Mouse (Mus musculus) kidney, postnatal 25 days (tissue): ENCODE data around the gene Myadml2.

Source experiments
- DNase-seq, 2 experiments: peaks; one replicate each; pipeline ENCODE4 v3.0.0; 2021; ENCODE audit warnings: mixed read lengths in 2 of 2

Gene Myadml2

DNA sequence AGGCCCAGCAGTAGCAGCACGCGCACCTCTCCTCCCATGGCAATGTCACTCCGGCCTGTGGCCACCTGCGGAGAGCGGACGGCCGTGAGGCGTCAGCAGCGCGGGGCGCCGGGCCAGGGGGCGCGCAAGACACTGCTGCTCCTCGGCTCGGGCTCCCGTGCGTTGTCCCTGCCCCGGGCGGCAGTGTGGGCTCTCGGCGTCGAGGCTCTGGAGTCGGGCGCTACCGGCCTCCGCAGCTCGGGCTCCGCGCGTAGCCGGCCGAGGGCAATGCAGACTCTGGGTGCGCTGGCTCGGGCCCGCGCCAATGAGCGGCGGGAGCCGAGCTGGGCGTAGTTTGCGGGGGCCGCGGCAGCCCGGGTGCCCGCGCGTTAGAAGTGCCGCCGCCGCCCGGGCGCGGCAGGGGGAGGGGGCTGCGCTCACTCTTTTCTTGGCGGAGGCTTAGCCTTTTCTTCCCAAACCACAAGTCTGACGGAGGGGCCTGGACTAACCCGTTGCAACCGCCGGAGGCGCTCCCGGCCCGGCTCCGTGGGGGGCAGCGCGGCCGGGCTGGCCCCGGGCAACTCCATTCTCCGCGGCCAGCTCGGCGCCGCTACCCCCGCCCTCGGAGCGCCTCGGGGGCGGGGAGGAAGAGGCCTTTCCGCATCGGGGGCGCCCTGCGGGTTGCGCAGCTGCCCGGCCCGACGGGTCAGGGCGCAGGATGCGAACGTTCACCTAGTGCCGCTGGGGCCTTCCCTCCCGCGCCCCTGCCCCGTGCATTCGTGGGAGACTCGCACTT, 12.5 kb upstream of the Myadml2 start:
- peak; percentile 37 to 82 for DNase-seq

DNA sequence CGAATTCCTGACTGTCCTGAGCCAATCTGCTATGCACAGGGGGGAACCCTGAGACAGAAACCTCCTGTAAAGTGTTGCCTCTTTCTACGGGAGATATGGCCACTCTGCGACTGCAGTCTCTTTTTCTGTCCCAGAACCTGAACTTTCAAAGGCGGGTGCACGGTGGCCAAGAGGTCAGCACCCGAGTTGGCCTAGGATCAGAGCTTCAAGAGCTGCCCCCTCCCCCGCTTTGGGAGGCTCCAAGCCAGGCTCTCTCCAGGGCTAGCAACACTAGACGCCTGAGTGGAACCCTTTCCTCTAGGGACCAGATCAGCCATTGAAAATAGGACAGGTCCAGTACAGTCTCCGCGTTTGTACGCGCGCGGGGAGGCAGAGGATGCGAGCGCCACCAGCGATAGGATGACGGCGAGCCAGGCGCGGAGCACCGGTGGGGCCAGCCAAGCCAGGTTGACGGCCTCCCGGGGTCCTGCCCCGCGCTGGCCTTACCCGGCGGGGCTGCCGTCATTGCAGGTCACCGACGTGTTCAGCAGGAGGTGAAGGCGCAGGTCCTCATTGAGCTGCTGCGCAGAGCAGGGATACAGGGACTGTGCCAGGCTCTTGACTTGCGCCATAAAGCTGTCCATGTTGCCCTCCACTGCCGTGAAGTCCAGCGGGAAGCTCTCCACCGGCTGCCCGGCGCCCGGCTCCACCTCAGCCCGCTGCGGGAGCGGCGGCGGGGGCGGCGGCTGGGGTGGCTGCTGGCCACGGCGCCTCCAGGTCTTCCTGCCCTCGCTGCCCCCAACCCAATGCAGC, 11.7 kb upstream of the Myadml2 start:
- DNase-seq = peak; percentile 15 to 65

DNA sequence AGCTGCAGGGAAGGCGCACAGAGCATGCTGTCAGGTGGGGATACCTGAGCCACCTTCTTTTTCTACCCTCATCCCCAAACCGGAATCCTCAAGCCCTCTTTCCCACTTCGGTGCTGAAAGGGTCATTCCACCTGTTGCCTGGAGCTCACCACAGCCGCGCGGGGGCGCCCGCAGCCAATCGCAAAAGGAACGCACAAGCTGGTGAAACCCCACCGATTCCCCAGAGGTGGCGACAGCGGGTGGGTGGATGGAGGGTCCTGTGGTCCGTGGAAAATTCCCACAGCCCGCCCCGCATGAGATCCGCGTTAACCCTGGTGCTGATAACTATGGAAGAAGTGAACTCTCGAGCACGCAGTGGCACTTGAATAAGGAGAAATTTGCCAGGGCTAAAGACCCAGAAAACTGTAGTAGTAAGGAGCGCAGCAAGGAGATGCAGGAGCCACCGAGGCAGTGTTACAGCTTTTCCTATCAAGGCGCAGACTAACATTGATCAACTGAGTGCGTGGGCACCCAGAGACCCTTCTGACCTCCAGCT, 11.0 kb upstream of the Myadml2 start:
- DNase-seq = peak; percentile 87 to 92

DNA sequence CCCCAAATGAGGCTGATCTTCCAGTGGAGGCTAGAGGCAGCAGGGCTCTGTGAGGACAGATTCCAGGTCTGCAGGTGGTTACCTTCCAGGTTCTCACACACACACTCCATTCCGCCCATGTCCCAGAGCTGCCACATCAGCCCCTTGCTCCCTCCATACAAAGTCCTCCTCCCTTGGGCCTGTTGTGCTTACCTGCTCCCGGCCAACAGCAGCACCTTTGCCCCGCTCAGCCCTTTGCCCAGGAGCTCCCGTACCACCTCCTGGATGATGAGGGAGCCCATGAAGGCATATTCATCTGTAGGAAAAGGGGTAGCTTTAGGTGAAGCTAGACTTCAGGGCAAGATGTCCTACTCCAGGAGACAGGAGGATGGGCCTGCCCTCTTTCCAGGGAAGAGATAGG, 9.3 kb upstream of the Myadml2 start:
- peak; percentile 64 to 88 for DNase-seq

DNA sequence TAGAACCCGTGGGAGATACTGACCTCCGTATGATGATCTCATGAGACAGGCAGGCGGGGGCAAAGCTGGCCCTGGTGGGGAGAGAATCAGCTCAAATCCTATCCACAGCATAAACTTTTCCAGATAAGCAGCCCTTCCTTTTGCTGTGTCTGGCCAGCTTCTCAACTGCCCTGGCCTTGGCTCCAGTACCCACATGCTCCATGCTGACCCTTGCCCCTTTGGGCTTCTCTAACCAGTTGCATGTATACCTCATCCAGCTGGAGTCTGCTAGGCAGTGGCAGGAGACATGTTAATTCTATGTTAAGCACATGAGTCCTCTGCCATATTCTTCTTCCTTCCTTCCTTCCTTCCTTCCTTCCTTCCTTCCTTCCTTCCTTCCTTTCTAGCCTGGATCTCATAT, 6.8 kb upstream of the Myadml2 start:
- peak; percentile 30 to 62 for DNase-seq

DNA sequence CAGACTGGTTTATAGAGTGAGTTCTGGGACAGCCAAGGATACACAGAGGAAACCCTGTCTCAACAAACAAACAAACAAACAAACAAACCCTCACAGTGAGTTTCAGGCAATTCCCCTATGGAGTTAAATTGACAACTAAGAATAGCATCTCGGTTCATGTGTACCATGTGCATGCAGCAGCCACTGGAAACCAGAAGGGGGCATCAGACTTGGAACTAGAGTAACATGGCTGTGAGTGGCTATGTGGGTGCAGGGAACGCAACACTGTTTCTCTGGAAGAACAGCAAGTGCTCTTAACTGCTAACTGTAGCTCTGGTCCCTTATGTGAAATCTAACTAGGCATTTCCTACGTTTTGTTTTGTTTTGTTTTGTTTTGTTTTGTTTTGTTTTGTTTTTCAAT, 3.9 kb upstream of the Myadml2 start:
- no peak for DNase-seq

DNA sequence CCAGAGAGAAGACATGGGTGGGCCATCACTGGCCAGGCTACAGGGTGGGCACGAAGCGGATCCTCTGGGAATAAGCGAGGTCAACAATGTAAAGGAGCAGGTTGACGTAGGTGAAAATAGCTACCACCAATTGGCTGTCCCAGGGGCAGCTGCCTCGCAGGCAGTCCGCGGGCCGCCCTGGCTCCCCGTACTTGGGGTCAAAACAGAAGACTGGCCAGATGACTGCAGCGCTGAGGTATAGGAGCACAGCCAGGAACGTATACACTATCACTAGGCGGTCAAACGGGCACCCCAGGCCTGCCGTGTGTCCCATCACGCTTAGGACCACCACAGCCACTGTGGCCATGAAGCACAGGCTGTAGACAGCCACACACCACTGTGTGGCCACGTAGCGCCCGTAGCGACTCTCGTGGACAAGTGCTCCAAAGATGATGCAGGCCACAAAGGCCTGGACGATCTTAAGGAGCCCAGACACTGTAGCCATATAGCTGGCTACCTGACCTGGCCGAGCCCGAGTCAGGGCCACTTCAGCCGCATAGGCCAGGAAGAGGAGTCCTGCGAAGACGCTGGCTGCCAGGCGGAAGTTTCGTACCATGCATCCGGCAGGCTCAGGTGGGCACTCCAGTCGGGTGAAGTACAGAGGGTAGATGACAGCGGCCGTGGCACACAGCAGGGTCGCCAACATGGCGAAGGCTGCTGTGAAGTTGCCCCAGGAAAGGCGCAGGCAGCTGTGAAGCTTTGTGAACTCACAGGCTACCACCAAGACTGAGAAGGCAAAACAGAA, 719 bp downstream of the Myadml2 start:
- DNase-seq = peak in 1 of 2 experiments; percentile 35

DNA sequence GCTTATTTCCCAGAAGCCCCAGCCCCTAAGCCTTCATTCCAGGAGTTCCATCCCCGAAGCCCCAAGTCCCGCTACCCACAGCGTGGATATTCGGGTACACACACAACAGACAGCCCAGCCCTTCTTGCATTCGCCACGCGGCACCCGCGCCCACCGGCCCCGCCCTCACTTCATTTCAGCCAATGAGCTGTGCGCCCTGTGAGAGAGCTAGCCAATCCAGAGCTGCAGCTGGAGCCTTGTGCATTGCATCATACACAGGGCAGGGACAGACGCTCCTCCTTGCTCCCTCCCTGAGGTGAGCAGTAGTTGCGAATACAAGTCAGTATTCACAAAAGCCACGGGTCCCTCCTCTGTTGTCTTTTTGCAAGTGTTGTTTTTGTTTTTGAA, 4.4 kb downstream of the Myadml2 start, which contains the start of gene Pycr1:
Gene Pycr1 (minus strand): TSS at position 169 of the 387 bp plus-strand sequence.
- peak; percentile 95 to 96 for DNase-seq

DNA sequence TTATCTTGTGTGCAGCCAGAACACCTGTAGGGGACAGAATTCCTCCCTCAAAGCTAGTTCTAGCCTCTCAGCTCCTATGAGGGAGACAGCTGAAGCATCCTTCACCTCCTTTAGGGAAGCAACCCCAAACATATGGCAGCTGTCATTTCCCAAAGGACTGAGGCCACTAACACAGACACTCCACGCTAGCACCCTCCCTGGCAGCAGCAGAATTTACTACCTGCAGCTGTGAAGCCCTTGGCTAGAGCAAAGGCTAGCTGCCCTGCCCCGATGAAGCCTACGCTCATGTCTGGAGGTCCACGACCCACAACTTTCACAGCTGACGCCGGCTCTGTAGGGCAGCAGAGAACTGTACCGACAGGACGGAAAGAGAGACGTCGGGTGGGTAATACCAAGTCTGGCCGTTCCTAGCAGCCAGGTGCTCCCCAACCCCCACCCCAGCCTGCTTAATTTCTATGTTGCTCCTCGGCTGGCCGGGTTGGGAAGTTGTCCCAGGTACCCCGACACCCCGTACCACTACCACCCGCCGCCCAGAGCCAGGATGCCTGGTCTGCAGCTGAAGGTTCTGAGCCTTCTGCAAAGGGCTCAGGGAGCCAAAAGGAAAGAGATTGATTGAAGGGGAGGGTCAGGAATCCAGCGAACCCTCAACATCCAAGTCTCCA, 4.9 kb downstream of the Myadml2 start:
- DNase-seq = peak in 1 of 2 experiments; percentile 44

DNA sequence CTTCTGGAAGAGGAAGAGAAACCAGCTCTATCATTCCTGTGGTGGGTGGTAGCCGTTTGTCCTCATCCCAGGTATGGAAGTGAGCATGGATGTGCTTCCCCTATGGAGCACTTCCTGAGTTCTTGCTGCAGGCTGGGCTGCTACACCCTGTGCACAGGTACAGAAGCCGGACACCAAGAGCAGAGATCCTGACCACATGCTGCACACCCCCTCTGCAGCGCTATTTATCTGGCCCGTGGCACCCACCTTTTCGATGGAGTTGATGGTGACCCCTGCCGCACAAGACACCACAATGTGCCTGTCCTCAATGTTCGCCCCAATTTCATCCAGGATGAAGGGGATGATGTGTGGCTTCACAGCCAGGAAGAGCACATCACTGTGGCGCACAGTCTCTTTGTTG, 6.1 kb downstream of the Myadml2 start:
- no peak for DNase-seq

DNA sequence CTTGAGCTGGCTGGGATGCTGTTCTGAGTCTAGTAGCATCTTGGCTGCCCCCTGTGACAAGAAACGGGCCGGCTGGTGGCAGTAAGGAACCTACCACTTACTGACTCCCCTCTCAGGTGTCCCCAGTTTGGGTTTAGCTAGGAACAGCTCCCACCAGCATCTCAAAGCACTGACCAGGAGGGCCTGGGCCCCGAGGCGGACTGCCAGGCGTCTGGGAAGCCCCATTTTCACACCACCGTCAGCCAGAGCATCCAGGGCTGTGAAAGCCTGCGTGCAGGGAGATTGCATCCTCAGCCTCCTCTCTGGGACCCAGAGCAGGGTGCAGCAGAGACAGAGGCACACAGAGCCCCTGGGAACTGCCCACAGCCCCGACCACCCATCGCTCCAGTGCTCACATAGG, 6.7 kb downstream of the Myadml2 start:
- peak in 1 of 2 experiments; percentile 27 for DNase-seq

DNA sequence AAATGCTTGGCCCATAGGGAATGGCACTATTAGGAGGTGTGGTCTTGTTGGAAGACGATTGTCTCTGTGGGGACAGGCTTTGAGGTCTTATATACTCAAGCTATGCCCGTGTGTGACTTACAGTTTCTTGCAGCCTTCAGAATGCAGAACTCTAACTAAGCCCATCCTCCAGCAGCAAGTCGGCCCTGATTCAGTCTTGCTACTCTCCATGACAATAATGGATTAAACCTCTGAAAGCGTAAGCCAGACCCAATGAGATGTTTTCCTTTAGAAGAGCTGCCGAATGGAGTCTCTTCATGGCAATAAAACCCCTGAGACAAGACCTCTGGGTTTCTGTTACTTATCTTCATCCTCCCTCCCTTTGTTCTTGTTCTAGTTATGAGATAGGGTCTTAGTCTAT, 13.1 kb downstream of the Myadml2 start:
- no peak for DNase-seq

DNA sequence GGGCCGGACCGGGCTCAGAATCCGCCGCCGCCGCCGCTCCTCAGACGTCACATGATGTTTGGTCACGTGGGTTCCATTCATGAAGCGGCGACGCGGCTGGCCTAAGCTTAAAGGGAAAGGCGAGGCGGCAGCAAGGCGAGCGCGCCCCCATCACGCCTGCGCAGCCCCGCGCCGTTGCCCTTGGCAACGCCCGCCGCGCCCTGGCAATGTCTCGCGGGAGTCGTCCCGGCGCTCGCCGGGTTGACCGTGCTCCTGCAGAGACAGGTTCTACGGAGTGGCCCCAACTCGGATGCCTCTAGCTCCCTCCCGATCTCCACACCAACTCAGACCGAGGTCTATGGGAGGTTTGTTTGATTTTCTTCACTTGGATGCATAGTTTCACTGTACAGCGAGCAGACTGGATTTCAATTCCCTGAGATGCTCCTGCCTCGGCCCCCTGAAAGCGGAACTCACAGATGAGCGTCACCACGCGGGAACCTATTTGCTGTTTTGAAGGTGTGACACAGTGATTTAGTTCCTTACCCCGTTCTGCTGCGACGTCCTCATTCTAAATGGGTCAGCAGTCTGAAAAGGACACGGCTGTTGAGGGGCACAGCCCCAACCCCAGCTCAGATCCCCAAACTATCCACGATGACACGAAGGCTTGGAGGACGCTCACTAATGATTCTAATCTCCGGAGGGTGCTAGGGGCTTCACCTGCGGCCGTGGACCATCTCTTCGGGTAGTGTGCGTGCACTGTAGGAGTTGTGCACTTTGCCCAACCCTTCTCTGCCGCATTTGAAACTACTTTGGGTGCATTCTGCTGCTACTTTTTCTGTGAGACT, 14.2 kb downstream of the Myadml2 start, which contains the start of gene Mafg:
Gene Mafg (minus strand): TSS at position 81 of the 824 bp plus-strand sequence.
- peak; percentile 97 for DNase-seq

DNA sequence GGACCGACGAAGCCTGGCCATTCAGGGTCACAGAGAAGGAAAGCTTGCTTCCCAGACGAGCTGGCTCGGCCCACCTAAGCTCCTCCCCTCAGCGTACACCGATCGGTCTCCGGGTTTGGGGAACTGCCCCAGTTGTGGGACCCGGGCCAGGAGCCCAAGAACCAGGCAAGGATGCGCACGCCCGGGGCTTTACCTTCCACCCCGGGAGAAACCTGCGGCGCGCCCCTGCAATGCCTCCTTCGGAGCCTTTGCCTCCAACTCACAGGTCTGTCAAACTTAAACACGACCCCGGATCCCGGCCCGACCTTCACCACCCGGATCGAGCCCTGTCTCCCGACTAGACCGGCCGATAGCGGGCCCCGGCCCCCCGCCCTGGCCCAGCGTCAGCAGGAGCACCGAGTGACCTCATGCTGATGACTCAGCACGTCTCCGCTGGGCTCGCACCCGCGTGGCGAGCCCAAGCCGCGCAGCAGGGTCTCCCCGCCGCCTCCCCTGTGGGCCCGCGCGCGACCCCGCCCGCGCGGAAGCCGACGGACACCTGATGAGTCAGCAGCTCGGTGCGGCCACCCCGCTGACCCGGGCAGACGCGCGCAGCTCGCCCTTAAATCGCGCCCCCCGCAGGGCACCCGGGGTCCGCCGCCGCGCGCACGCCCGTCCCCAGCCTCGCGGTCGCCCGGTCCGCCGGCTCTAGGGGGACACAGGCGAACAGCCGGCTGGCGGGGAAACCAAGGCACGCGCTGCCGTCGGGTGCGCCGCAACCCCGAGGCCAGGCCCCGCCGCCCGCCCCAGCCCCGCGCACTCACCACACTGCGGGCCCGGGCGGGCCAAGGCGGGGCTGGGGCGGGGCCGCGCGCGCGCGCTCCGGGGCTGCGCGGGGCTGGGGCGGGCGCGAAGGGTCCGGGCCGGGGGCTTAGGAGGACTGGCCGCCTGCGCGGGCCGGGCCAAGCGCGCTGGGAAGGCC, 15.1 kb downstream of the Myadml2 start:
- DNase-seq = peak; percentile 87 to 94

DNA sequence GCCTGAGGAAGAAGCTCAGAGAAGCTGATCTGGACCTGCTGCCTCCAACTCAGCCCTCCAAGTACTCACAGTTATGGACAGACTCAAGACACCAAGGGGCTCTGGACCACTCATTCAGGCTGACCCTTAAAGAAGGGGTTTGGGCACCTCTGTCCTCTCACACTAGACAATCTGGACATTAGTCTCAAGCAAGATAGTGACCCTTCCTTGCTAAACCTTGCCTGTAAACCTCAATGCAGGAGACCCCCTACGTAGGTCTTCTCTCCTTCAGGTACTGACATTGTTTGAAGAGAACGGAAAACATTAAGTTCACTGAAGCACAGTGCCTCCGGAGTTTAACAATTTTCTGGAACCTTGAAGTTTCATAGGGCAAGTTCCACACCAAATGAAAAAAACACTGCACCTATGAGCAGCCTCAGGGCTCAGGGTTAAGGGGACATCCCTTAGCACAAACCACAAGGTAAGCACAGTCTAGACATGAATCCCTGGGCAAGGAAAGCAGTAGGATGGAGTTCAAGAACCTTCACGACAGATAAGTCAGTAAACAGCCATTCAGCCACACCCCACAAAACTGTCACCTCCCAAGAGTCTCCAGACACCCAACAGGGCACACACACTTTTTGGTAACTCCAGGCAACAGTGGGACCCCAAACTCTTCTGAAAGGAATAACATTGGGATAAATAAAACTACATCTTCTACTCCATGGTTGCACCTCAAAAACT, 16.1 kb downstream of the Myadml2 start:
- DNase-seq = peak in 1 of 2 experiments; percentile 48

DNA sequence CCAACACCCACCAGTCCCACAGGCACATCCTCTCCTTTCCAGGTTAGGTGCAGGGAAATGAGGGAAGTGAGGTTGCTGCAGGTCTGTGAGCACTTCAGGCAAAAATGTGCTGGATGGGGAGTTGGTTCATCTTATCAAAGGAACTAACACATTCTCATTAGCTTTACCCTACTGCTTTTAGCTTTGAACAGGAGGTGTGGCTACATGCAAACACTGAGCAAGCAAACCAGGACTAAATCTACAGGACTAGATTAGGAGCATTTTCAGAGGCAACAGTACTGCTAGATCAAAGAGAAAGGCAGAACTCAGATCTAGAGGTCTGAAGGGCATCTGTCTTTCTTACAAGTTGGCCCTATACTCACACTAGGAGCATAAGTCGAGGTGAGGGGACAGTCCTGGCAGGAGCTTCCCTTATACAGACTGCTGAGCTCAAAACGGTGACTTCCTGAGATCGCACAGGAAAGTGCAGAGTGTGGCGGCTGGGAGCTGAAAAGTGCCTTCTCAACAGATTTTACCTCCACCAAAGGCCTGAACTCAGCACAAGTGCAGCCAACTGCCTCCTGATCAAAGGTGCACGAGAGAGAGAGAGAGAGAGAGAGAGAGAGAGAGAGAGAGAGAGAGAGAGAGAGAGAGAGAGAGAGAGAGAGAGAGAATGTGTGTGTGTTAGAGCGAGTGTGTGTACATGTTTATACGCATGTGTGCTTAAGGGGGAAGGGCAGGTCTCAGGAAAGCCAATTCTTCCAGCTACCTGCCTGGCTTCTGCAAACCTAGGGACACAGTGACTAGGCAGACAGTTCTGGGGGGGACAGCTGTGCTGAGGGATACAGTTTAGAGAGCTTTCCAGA, 16.9 kb downstream of the Myadml2 start:
- DNase-seq = peak; percentile 65 to 90

DNA sequence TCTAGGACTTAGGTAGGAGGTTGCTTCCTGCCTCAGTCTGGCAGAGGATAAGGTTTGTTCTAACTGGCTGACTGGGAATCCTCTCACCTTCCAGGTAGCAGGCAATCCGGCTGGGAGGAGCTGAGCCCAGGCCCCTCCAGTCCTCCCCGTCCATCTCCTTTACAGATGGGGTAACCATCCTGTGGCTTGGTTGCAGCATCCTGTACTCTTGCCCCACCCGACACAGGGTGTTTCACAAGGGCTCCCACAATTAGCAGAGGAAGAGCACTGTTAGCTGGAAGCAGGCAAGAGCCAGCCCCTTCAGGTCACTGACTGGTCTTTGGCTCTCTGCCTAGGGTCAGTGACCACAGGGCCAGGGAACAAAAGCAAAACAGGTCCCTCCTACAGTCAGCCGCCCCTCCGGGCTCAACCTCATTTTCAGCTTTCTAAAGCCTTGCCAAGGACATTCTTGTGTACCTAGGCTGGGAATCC, 17.5 kb downstream of the Myadml2 start:
- peak; percentile 79 to 94 for DNase-seq

DNA sequence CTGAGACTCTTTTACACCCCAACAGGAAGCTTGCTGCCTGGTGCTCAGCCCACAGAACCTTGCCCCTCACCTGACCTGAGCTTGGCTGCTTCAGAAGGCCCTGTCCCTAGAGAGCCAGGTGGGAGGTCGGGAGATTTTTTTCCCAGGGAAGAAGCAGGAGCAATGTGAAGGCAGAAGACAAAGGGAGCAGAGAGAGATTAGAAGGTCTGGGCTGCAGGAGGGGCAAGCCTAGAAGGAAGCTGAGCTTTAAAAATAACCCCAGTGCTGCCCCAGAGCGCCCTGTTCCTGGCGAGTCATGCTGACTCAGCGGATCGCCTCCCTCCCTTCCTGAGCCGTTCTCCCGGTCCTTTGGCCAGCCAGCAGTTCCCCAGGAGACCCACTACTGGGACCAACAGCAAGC, 18.0 kb downstream of the Myadml2 start:
- peak; percentile 69 to 85 for DNase-seq
